Mouse (Mus musculus): ENCODE measurements around the gene Gm39653.
A peak's percentile ranks its signal among the peaks of the same experiment; 100 is the strongest.
"Not testable (repeated sequence)": the region's sequence is repeated elsewhere in the genome, so short reads cannot be mapped to it uniquely, and the experiment has no call there.

Gene Gm39653

DNA sequence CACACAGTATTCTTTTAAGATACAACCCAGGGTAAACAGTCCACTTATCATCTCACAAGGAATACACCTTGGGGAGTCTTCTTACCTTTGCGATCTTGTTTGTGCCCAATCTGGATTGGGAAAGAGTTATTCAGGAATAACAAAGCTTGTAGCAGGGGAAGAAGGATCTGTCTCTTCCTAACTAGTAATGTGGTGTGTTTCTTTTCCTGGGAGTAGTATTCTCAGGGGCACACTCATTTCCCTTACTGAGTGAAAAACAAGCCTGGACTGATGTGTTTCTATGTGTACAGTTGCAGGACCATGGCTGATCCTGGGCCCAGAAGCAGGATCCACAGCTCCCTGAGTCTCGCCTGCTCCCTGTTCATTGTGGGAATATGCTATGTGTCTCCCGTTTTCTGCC, at the start of gene Gm39653:
Gm39653 (plus strand) TSS at position 301 of the 400 bp plus-strand sequence.
- no peak for DNase-seq

DNA sequence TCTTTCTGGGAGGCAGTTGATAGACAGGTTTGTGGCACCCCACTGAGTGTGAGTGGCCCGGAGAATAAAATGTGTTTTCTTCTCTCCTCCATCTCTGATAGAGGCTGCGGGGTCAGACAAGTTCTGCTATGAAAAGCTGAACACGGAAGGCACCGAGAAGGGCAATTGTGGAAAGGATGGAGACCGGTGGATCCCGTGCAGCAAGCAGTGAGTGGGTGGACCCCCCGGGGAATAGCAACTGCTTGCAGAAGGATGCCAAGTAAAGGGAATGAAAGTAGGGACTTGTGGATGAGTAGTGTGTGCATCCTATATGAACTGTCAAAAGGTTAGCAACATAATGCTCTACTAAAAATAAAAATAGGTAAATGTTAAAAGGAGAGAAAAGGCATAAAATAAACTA, 49.3 kb upstream of the Gm39653 start:
- no peak for DNase-seq

DNA sequence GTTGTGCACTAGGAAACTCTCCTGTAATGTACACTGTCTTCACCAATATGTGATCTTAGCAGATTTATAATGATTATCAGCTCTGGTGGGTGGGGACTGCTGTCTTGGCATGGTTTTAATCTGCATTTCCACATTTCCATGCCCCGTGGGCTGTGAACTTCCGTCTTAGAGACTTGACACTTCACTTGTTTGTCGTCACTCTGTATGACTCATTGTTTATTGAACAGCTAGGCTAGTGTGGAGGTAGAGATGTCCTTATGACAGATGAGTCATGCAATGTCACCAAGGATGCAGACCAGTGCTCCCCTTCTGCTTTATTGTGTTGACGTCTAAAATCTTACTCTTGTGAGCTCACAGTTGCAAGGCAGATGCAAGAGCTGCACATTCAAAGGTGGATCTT, 48.7 kb upstream of the Gm39653 start:
- no peak for DNase-seq

DNA sequence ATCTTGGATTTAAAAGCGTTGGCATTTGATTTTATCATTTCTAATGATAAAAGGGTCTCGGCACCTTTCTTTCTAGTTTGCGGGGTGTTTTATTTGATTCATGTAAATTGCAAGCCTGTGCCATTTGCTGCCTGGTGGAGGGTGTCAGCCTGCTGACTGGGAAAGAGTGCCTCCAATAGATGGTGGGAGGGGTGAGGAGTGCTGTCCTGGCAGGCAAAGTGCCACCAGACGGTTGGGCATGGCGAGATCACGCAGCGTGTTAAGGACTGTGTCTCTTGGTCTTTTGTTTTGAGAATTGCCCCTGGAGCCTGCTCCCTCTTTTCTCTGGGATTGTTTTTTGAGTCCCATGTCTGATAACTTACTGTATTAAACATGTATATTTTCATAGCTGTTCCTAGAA, 43.5 kb upstream of the Gm39653 start:
- no peak for DNase-seq

DNA sequence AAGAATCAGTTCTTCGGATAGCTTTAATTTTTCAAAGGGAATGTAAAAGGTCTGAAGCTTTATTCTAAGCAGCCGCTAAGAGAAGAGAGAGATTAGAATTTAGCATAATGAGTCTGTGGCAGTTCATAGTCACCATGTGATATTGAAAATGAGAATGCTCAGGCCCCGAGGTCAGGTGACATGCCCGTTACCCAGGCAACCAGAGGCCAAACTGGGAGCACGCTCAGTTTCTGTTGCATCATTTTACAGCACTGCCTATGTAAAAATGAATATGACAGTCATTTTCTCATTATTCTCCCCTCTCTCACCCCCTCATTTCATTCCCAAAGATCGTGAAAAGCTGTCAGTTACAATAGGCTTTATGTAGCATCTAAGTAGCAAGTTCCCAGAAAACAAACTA, 42.3 kb upstream of the Gm39653 start:
- DNase-seq = no peak

DNA sequence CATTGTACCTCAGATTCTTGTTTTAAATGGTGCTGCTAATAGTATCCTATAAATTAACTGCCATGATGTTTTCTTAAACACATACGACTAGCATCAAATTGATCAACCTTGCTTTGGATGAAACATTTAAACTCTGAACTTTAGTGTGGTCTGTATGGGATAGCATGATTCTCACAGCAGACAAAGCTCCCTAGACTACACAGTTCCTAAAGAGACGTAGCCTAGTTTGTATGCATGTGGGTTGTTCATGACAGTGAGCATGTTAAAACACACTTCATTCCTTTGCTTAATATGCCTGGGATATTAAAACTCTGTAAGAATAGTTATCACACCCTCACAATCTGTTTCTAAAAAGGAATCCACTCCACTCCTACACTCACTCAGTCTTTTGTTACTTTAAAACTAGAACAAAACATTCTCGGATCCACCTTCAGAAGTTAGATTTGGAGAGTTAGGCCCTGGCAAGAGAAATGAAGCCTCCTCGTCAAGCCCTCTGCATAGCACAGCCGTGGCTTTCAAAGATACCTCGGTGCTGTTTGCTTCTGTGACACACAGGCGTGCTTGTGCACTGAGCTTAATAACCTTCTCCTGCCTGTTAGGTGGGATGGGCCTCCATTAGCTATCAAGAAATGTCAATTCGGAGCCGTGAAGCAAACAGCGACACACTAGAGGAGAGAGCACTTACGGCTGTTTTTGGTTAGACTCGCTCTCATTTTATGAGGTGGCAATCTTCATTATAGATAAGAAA, 41.7 kb upstream of the Gm39653 start:
- no peak for DNase-seq

DNA sequence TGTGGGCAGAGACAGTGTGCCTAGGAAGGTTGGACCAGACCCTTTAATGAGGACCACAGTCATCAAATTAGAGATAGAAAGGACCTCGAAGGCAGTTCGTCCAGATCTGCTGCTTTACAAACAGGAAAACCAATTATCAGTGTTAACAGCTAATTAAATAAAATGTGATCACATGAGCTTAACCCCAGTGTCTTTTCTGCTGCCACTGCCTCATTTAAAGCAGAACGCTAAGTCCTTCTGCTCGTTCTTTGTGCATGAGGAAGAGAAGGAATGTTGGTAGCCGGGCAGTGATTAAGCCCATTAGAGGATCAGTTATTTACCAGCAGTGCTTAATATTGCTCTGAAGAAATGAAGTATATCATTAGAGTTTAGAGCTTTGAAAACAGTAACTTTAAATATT, 39.0 kb upstream of the Gm39653 start:
- DNase-seq = no peak

DNA sequence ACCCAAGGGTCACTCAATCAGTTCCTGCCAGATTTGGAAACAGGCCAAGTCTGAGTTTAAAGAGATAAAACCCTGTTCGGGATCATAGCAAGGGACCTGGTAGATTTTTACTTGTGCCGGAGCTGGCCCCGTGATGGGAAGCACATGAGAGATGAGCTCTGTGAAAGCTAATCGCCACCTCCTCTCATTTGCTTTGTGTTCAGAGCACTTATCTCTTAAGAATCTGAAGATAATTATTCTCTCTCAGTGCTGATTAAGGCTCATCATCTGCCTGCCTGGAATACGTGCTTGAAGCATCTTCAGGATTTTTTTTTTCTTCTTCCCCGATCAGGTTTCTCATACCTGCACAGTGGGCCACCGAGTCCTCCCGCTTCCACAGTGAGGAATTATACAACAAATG, 36.6 kb upstream of the Gm39653 start:
- no peak for DNase-seq

DNA sequence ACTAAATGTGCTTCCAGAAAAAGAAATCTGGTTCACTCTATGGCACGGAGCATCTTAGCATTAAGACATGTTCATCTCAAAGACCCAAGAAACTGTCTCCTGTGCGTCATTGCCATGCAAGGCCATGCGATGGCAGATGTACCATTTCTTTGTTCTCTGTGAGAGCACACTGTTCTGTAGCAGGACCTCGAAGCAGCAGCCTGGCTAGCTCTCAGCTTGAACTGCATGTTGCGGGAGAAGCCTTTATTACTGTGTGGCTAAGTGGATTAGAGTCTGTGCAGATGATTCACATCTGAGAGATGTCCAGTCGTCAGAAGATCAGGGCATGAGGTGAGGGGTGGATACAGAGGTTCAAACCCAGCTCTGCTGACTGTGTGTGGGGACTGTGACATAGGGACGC, 28.9 kb upstream of the Gm39653 start:
- DNase-seq = no peak

DNA sequence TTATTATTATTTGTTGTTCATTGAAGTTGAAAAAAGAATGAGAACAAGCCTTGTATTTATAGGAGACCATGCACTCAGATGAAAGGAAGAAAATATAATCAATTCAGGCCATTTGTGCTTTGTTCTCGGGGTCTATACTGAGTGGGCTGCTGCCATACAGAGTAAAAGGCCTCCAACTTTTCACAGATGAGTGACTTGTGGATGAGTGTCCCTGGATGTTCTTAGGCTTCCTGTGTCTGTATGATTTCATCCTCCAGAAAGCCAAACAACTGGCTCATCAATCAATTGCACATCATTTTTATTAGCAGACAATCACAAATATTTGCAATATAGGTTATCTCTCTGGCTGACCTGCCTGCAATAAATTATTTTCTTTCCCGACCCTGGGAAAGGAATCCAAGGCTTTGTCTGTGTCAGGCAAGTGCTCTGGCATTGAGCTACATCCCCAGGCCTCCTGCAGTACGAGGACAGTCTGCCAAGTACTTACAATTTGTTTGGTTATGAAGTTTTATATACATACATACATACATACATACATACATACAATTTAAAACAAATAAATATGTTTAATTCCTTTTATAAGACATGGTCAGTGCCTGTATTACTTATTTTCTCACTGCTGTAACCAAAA, 11.8 kb upstream of the Gm39653 start:
- DNase-seq = no peak

DNA sequence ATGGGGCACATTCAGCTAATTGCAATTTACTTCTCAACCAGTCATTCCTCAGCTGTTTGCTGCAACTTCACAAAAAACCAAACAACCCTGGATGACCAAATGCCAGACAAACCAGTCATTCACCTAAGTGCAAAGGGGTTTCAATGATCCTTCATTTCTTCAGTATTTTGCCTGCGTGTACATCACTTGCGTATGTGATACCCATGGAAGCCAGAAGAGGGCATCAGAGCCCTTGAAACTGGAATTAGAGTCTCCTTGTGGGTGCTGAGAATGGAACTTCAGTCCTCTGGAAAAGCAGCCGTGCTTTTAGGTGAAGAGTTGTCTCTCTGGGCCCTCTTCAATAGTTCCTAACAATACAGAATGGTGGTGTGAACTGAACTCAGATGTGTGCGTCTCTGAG, 6.2 kb upstream of the Gm39653 start:
- no peak for DNase-seq

DNA sequence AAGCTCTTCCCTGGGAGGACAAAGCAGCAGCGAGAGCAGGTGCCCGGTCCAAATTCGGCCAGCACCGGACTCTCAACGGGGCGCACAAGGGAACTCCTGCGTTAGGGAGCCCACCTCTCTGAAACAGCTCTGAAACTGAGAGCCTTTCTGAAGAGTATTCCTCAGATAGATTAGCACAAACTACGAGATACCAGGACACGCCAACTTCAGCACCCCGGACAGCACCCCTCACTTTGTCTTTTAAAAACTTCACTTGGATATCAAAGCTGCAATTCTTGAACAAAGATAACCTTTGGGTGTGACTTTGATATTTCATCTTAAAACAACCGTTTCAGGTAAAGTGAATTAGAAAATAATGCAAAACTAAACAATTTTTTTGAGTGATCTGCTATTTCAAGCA, 1.2 kb upstream of the Gm39653 start:
- DNase-seq = peak; percentile 28 to 42

DNA sequence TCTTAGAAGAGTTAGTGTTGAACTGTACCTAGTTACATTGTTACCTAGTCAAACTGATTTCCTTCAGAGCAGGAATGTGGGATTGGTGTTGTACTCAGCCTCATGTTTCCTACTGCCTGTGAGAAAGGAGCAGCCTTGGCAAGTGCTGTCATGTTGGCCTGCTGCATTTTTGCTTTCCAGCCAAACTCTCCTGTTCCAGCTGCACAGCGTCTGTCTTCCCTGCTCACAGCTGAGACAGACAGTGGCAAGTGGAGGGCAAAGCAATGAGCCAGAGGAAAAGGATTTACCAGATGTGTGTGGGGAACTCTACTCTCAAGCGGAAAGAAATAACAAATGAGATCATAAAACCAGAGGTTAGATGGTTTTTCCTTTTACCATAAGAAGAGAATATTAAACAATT, 12.4 kb downstream of the Gm39653 start:
- DNase-seq = no peak

DNA sequence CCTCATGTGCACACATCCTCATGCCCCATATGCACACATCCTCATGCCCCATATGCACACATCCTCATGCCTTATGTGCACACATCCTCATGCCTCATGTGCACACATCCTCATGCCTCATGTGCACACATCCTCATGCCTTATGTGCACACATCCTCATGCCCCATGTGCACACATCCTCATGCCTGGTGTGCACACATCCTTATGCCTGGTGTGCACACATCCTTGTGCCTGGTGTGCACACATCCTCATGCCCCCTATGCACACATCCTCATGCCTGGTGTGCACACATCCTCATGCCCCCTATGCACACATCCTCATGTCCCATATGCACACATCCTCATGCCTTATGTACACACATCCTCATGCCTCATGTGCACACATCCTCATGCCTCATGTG, 14.6 kb downstream of the Gm39653 start:
- DNase-seq = not testable (repeated sequence)

DNA sequence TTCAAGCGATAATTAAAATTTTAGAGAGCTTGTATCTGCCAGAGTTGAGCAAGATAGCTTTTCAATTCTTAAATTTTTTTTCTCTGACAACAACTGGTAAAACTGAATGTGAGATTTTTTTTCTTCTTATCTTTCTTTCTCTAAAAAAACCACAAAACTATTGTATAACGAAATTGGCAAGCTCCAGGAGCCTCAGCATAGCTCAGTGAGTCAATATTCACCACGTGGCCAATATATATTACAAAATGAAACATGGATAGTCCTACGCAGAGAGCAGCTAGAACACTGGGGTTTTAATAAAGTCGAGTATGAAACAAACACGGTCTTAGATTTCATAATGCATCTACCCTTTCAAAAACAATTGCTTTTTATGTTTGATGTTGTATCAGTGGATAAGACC, 24.2 kb downstream of the Gm39653 start:
- no peak for DNase-seq

DNA sequence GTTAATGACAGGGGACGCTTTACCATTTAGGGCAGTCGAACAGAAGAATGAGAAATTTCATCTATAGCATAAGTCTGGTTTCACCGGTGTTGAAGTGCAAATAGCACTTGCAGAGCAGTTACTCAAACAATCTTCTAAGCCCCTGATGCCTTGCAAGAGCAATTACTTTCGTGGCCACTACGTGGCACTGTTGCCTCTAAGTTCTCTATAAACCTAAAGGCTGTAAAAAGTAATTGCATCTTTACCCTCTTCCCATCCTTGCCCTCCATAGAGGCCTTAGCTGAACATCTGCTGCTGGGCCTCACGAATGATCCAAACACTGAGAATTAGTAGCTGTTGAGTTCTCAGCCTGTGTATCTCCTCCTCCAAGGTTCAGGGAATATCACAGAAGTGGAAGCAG, 42.2 kb downstream of the Gm39653 start:
- DNase-seq = peak; percentile 26 to 67

DNA sequence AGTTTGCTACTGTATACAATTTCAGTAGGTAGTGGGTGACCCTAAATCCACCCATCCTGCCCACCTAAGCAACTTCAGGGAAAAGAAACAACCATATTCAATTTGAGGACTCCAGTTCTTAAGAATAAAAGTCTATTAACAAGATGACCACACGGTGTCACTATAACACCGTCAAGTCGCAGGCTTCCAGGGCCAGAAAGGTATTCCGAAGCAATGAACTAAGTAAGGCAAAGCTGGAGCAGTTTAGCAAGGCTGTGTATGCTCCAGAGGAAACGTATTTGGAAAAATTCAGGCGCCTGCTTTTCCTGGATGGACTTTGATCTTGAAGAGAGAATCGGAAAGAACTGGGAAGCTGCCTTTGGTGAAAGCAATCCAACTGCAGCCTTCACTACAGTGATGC, 43.8 kb downstream of the Gm39653 start:
- DNase-seq = peak in 1 of 2 experiments; percentile 24

DNA sequence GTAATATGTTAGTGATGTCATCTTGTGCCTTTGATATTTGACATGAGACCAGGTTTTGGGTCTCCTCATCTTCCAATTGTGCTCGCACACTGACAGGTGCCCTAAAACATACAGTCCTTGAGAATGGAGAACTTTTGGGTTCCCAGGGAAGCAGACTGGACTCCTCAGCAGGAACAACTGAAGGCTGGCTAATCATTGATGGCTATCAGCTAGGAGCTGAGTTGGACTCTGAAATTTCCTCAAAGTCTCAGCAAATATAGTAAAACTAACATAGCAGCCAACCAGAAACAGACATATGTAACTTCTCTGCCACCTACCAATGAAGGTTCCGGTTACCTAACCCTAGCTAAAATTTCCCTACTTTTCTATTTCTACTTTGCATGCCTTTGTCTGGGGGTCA, 50.3 kb downstream of the Gm39653 start:
- DNase-seq = no peak

DNA sequence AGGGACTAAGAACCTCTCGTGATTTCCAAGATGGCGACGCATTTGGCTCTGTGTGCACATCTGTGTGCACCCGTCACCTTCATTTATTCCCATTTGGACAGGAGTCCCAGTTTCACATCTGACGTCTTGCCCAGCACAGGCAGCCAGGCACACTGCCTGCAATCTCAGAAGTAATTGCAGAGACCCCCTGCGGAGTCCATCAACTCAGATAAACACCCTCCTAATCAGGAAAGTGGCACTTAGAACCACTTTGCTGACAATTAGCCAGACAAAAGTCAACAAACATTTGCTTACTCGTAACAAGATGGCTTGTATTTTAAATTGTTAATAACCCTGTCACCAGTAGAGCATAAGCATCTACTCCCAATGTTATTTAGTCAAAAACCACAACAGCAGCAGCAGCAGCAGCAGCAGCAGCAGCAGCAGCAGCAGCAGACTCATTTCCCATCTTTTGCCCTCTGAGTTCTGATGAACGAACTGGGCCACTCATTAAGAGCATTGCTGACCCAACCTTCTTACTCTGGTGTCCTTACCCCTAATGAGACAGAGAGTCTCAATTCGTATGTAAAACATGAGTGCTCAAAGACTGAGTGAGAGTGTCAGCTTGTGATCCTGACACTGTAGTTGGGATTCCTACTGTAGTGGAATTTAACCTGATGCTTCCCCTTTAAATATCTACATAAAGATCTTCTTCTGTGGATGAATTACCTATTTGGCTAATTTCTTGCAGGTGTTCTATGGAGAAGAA, 51.6 kb downstream of the Gm39653 start:
- no peak for DNase-seq

DNA sequence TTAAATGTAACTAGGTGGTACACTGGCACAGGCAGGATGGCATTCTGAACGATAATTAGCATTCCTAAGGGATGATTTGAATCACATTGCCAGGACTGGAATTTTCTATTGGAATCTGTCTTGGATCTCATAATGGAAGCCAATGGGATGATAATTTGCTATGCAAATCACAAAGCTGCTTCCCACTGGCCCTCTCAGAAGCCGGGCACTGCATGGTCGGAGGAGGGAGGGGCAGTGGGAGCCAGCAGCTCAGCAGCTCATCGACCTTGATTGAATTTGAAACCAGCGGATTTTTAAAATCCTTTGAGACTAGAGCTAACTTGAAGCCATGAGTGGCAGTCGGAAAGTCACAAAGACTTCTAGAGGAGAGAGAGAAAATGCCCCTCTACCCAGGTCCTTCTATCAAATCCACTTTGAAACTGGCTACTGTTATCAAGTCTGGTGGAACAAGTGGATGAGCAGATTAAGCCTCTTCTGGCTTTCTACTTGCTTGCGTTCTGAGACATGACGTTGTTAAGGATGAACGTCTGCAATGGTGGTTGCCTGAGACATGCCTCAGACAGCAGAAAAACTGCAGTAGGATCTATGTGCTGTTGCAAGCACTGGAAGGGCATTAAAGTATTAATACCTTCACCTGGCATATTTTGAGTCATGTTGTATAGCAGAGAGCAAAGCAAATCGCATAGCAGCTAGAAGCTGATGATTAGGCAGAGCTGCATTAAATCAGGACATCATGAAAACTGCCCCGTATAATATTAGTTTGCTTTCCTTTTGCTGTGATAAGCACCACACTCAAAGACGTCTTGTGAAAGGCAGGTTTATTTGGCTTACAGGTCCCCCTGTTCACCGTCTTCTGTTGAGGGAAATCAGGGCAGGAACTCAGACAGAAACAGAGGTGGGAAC, 52.4 kb downstream of the Gm39653 start:
- no peak for DNase-seq

DNA sequence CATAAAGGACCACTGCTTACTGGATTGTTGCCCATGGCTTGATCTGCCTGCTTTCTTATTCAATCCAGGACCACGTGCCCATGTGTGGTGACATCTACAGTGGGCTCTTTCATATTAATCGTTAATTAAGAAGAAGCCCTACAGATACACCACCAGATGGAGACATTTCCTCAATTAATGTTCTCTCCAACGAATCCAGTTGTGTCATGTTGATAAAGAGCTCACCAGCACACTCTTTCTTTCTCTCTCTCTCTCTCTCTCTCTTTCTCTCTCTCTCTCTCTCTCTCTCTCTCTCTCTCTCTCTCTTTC, 53.0 kb downstream of the Gm39653 start:
- DNase-seq = no peak
